Mouse (Mus musculus) lung, embryonic 14.5 days (tissue): ENCODE measurements around the gene Fzr1. TPM values are rescaled to one million over a fixed set of nuclear protein-coding genes. Genes with fewer than 3 reads are reported as not detected.

Source experiments
- ATAC-seq: fragments of 200-750 bp; cut with Nextera tagmentation; 2 replicates; pipeline ENCODE4 v1.8.0; 2017; ENCODE audit warnings: mild to moderate bottlenecking, moderate TSS enrichment, moderate library complexity; ENCODE audit not compliant: insufficient read depth
- DNase-seq: peaks from one replicate; pipeline ENCODE4 v3.0.0-alpha.2; 2015
- H3K27ac ChIP-seq: fragments of 300-500 bp; sonication (generic); 2 replicates; pipeline ENCODE4 v1.5.1; 2014; ENCODE audit warnings: low read depth, mild to moderate bottlenecking, moderate library complexity
- H3K27me3 ChIP-seq: fragments of 300-500 bp; sonication (generic); 2 replicates; pipeline ENCODE4 v1.6.1; 2014; ENCODE audit warnings: low read length, control low read depth; ENCODE audit not compliant: insufficient read depth
- H3K36me3 ChIP-seq: fragments of 300-500 bp; sonication (generic); 2 replicates; pipeline ENCODE4 v1.6.1; 2014; ENCODE audit warnings: control low read depth; ENCODE audit not compliant: insufficient read depth
- H3K4me1 ChIP-seq: fragments of 300-500 bp; sonication (generic); 2 replicates; pipeline ENCODE4 v1.6.1; 2014; ENCODE audit warnings: antibody characterized with exemption, control low read depth; ENCODE audit not compliant: insufficient read depth
- H3K4me2 ChIP-seq: fragments of 300-500 bp; sonication (generic); 2 replicates; pipeline ENCODE4 v1.6.1; 2014; ENCODE audit warnings: mild to moderate bottlenecking
- H3K4me3 ChIP-seq: fragments of 300-500 bp; sonication (generic); 2 replicates; pipeline ENCODE4 v1.5.1; 2014; ENCODE audit warnings: low read depth, low read length
- H3K9ac ChIP-seq: fragments of 300-500 bp; sonication (generic); 2 replicates; pipeline ENCODE4 v1.6.1; 2014
- H3K9me3 ChIP-seq: fragments of 300-500 bp; sonication (generic); 2 replicates; pipeline ENCODE4 v1.6.1; 2016; ENCODE audit warnings: low read depth, low read length, control low read depth
- CTCF ChIP-seq: IDR thresholded peaks from 2 replicates; pipeline ENCODE4 v1.5.1; 2016; ENCODE audit warnings: antibody characterized with exemption, low read depth
- WGBS: fragments of 180-500 bp; shearing (Covaris S2); extraction: QIAGEN DNeasy Blood & Tissue Kit; methylation state at CpG from one replicate; pipeline ENCODE4 v1.1.7; 2014; 5-methylcytosine and 5-hydroxymethylcytosine counted together
- microRNA-seq: library from miRNA; unstranded; fragments of <30 nt; microRNA quantifications from one replicate; pipeline ENCODE4, GENCODE M21; 2016; ENCODE audit warnings: borderline number of aligned reads
- polyA plus RNA-seq: library from polyadenylated mRNA; unstranded; fragments of >200 nt; fragmentation: Nextera tagmentation; extraction: Ambion mirVana; gene quantifications from 2 replicates; pipeline ENCODE4 v1.2.1, GENCODE M21; 2014

Fzr1 gene
- polyA plus RNA-seq, 1 experiment from 2014 or later, result 116 TPM

DNA sequence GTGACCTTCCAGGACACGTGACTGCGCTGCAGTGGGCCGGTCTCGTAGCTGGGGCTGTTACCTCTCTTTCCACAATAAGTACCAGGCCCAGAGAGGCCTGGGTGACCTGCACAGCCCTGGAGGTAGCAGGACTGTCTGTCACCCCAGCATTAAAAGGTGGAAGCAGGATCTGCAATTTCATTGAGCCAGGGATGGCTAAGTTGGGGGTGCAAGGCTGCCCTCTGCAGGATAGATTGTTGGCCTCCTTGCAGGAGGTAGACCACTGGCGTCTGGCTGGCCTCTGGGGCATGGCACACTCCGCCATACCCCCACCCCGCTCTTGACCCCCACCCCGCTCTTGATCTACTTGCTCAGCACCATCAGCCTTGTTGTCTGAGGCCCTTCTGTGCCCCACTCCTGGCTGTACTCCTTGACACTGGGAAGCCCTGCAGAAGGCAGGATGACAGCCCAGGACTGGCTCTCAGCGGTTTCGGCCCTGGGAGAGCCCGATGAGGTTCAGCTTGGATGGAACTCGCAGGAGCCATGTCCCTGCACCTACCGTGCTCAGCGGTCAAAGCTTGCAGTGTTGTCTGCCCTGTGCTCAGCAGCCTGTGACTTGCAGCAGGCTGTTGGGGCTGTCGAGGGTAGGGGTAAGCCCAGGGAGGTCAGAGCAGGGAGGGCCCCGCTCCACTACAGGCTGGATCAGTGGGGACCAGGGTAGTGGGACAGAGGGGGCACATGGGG lies 61.8 kb downstream of the Fzr1 start:
- peak; percentile 56 for TF ChIP-seq CTCF
- H3K36me3 ChIP-seq, result peaks cover 65% of the 10 kb centered on the region
- no peak for ATAC-seq

More for the DNA sequence above, 61.8 kb downstream of the Fzr1 start:
- Histone ChIP-seq H3K27ac (no peak overlapping the region), H3K9ac (peak overlapping the region; percentile 43), H3K4me3 (peak overlapping the region; percentile 19; the same call in 1 of the 2 replicates), H3K27me3 (no peaks in the 10 kb centered on the region), H3K9me3 (no peaks in the 10 kb centered on the region), H3K4me1 (peaks cover 19% of the 10 kb centered on the region; the same call in 1 of the 2 replicates), H3K4me2 (peak overlapping the region; percentile 57)
- 48% methylated on average over 16 of the region's 16 CpGs for WGBS
- peak; percentile 68 for DNase-seq

Small RNA genes within 50 kb of the gene (microRNA-seq; reads per million reads assigned to microRNA genes)
- gene Mir1191b (2.4 reads per million, percentile 2 among the genes with 10 or more reads in this experiment), gene Mir6913 (0.71 reads per million)

Other genes with a start within 250 kb of the Fzr1 start
- gene Zbtb7a, start 243.3 kb downstream of the Fzr1 start, polyA plus RNA-seq, result 22.4 and 25.0 TPM in 2 replicates
- 38.7 and 47.9 TPM in 2 replicates for gene Pias4, start 210.6 kb downstream of the Fzr1 start, polyA plus RNA-seq
- gene Eef2, start 201.9 kb downstream of the Fzr1 start, polyA plus RNA-seq, result 481 and 493 TPM in 2 replicates
- 52.6 and 55.8 TPM in 2 replicates for gene Dapk3, start 195.5 kb downstream of the Fzr1 start, polyA plus RNA-seq
- gene 4930442H23Rik, start 194.7 kb downstream of the Fzr1 start, polyA plus RNA-seq, result not detected in 2 replicates
- 0.23 TPM in 1 of 2 replicates, not detected in the other for gene Nmrk2, start 176.5 kb downstream of the Fzr1 start, polyA plus RNA-seq
- not detected in 2 replicates for gene Atcay, start 147.7 kb downstream of the Fzr1 start, polyA plus RNA-seq
- gene Zfr2, start 145.4 kb downstream of the Fzr1 start, polyA plus RNA-seq, result 3.4 and 3.6 TPM in 2 replicates
- gene Matk, start 125.6 kb downstream of the Fzr1 start, polyA plus RNA-seq, result 2.0 and 2.9 TPM in 2 replicates
- 222 and 223 TPM in 2 replicates for gene Mrpl54, start 111.6 kb downstream of the Fzr1 start, polyA plus RNA-seq
- gene Apba3, start 111.6 kb downstream of the Fzr1 start, polyA plus RNA-seq, result 50.4 and 50.8 TPM in 2 replicates
- 15.3 and 17.2 TPM in 2 replicates for gene Tjp3, start 86.9 kb downstream of the Fzr1 start, polyA plus RNA-seq
- 50.8 and 58.6 TPM in 2 replicates for gene Pip5k1c, start 85.6 kb downstream of the Fzr1 start, polyA plus RNA-seq
- gene Cactin, start 57.4 kb downstream of the Fzr1 start, polyA plus RNA-seq, result 34.3 and 42.9 TPM in 2 replicates
- 13.6 and 15.0 TPM in 2 replicates for gene Tbxa2r, start 49.8 kb downstream of the Fzr1 start, polyA plus RNA-seq
- gene Gipc3, start 35.2 kb downstream of the Fzr1 start, polyA plus RNA-seq, result 0.05 and 0.08 TPM in 2 replicates
- gene Hmg20b, start 28.0 kb downstream of the Fzr1 start, polyA plus RNA-seq, result 98.7 and 105 TPM in 2 replicates
- gene Mfsd12, start 21.0 kb downstream of the Fzr1 start, polyA plus RNA-seq, result 7.7 and 8.5 TPM in 2 replicates
- 0.65 and 0.92 TPM in 2 replicates for gene 4930404N11Rik, start 12.7 kb downstream of the Fzr1 start, polyA plus RNA-seq
- 57.5 and 67.0 TPM in 2 replicates for gene Dohh, start 5.9 kb upstream of the Fzr1 start, polyA plus RNA-seq
- 2.8 and 3.8 TPM in 2 replicates for gene Gm48551, start 6.0 kb upstream of the Fzr1 start, polyA plus RNA-seq
- 1.3 and 1.4 TPM in 2 replicates for gene Gm48552, start 10.5 kb upstream of the Fzr1 start, polyA plus RNA-seq
- 2.8 and 3.3 TPM in 2 replicates for gene Smim24, start 14.5 kb upstream of the Fzr1 start, polyA plus RNA-seq
- gene Nfic, start 77.1 kb upstream of the Fzr1 start, polyA plus RNA-seq, result 86.0 and 86.5 TPM in 2 replicates
- 0.09 and 0.30 TPM in 2 replicates for gene Celf5, start 104.2 kb upstream of the Fzr1 start, polyA plus RNA-seq
- 82.1 and 97.3 TPM in 2 replicates for gene Ncln, start 117.9 kb upstream of the Fzr1 start, polyA plus RNA-seq
- 1.3 and 1.7 TPM in 2 replicates for gene S1pr4, start 121.6 kb upstream of the Fzr1 start, polyA plus RNA-seq
- gene Gna15, start 145.7 kb upstream of the Fzr1 start, polyA plus RNA-seq, result 1.1 and 1.7 TPM in 2 replicates
- 81.2 and 88.2 TPM in 2 replicates for gene Gna11, start 166.7 kb upstream of the Fzr1 start, polyA plus RNA-seq
- gene Aes, start 181.0 kb upstream of the Fzr1 start, polyA plus RNA-seq, result 360 and 404 TPM in 2 replicates
- gene Tle2, start 196.0 kb upstream of the Fzr1 start, polyA plus RNA-seq, result 27.5 and 32.5 TPM in 2 replicates
- 24.1 and 25.2 TPM in 2 replicates for gene Tle6, start 222.6 kb upstream of the Fzr1 start, polyA plus RNA-seq
- 0.58 and 0.61 TPM in 2 replicates for gene BC025920, start 227.8 kb upstream of the Fzr1 start, polyA plus RNA-seq
- gene Sirt6, start 249.3 kb upstream of the Fzr1 start, polyA plus RNA-seq, result 35.8 and 39.3 TPM in 2 replicates